7 mouse cellular contexts compared by ENCODE assay signal in genomic region chr2:85123869-85124535, GRCm38 (mm10). TPM values are rescaled to one million over a fixed set of nuclear protein-coding genes. Genes with fewer than 3 reads are reported as not detected.
A peak's percentile ranks its signal among the peaks of the same experiment; 100 is the strongest.
DNase-seq lines count a peak whose midpoint lies in the region; ATAC-seq and TF ChIP-seq lines count a peak whose summit lies in the region.

No protein-coding gene starts in this region.

- peak; percentile 57 for DNase-seq in adipocyte (ENCODE audit: low spot score)
- peak; percentile 71 to 81 for DNase-seq in cerebellum, postnatal 25 days
- DNase-seq in frontal cortex, postnatal 25 days (ENCODE audit: low spot score in 2 of 2) = peak; percentile 68 to 70
- DNase-seq in hindbrain, postnatal 0 days (ENCODE audit: low spot score) = peak; percentile 91
- peak; percentile 80 to 83 for DNase-seq in left cerebral cortex, adult 18-20 months (ENCODE audit: low spot score in 2 of 2)
- peak; percentile 77 for DNase-seq in lung, postnatal 25 days (ENCODE audit: low spot score)
- DNase-seq in right cerebral cortex, adult 18-20 months = peak; percentile 81

- no peaks in the 10 kb centered on the region for H3K36me3 ChIP-seq in hindbrain, postnatal 0 days (ENCODE audit: insufficient read depth, low read length)

- no peak overlapping the region for H3K4me2 ChIP-seq in hindbrain, postnatal 0 days (ENCODE audit: low read depth, low read length)

- no peaks in the 10 kb centered on the region for H3K4me1 ChIP-seq in hindbrain, postnatal 0 days (ENCODE audit: insufficient read depth, low read length)

- H3K9ac ChIP-seq in hindbrain, postnatal 0 days (replicated peaks; ENCODE audit: low read length) = no peak overlapping the region

- no peak overlapping the region for H3K4me3 ChIP-seq in hindbrain, postnatal 0 days (ENCODE audit: low read length)

- WGBS in hindbrain, postnatal 0 days = 46% methylated on average over 1 of the region's 1 CpGs

- TF ChIP-seq CTCF in hindbrain, postnatal 0 days (IDR thresholded peaks at IDR 0.05; ENCODE audit: low read depth) = peak; percentile 96

- no peaks in the 10 kb centered on the region for H3K27me3 ChIP-seq in hindbrain, postnatal 0 days (ENCODE audit: insufficient read depth, low read length)

- ATAC-seq in hindbrain, postnatal 0 days = peak; percentile 95

- H3K9me3 ChIP-seq in hindbrain, postnatal 0 days (ENCODE audit: low read length) = no peaks in the 10 kb centered on the region

- no peak overlapping the region for H3K27ac ChIP-seq in hindbrain, postnatal 0 days

RNA-seq across cellular contexts. Expression of gene Aplnr, which starts 12.0 kb away (rescaled TPM):
- total RNA-seq in hindbrain, postnatal 0 days (2014; rRNA removed) = 22.2 and 24.2 TPM in 2 replicates
- 21.0 and 22.1 TPM in 2 replicates for polyA plus RNA-seq in hindbrain, postnatal 0 days (2015; fragmentation: Nextera tagmentation; extraction: Ambion mirVana)
- under 1 TPM; 0.09 to 0.12 TPM for total RNA-seq in left cerebral cortex, adult 18-20 months (2021)

Comparison
In these comparisons a context has a peak if more than half of its experiments do, and no peak if none do; other contexts are left out.
1. RNA of gene Aplnr, which starts 12.0 kb away (total RNA-seq): 22.2 to 24.2 TPM in hindbrain, postnatal 0 days; 0.09 to 0.12 TPM in left cerebral cortex, adult 18-20 months; every median in the first group is over 10 times any median in the second.
2. Peak in every context shown above with its lines, with median percentiles within 50 percentile points of each other: DNase-seq.